Mouse (Mus musculus) monocyte, adult 5-6 weeks (primary cell): ENCODE data around the gene Sash3. TPM values are rescaled to one million over a fixed set of nuclear protein-coding genes. Genes with fewer than 3 reads are reported as not detected.

Experiments used
- ATAC-seq: fragments of 153-309, 156-312 bp; replicated peaks from 2 replicates; pipeline ENCODE4 v1.8.0; 2017; ENCODE audit warnings: mild to moderate bottlenecking; ENCODE audit not compliant: low TSS enrichment, insufficient number of reproducible peaks, severe bottlenecking, poor library complexity, low FRiP score
- total RNA-seq: library from RNA; stranded (forward); fragments of 200-1000, 200-491, 200-594 nt; gene quantifications from 3 replicates; pipeline ENCODE4 v1.2.3, GENCODE M21; 2017

The Sash3 gene
- total RNA-seq, result 193 to 270 TPM (median 209 TPM) in 3 replicates

GRCm38 (mm10) chrX:48146262-48146661, at the start of gene Sash3:
TSS of gene Sash3 (plus strand) at chrX:48146436.
- ATAC-seq, result peak; percentile 82

DNA sequence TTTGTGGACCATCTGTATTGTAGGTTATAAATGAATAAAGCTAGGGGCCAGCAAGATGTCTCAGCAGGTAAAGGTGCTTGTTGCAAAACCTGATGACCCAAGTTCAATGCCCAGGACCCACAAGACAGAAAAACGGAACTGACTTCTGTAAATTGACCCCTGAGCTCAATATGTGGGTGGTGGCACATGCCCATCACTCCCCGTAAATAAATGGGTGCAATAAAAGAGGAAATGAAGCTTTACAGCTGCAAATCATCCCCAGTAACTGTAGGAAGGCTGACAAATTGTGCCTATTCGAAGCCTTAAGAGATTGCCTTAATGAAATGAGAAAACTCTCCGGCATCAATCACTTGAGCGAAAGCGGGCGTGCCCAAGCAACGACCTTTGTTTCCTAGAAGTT, 49.7 kb upstream of the Sash3 start:
- no peak for ATAC-seq

DNA sequence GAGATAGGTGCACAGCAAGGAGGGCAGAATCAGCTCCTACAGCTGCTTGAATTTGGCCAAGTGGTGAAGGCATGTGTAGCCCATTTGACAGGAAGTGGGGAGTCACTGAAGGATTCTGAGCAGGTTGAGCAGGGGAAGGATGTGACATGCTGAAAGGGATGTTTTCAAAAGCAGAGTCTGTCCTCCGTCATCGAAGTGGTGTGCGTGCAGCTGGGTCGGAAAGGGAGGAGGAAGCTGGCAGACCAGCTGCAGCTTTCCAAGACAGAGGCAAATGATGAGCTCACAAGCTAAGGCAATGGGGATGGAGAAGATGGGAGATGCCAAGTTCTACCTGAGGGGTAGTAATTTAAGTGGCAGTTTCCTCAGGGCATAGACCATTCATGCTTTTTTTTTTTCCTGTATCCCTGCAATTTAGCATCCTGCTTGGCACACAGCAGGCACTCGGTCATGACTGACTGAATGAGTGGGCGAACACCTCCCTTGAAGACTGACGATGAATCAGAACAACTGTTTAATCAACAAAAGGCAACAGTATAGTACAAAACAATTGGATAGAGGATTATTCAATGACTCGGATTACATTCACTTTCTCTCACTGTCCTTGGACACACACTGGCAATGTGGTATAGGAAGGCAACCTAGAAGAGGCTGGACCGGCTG, 47.6 kb upstream of the Sash3 start:
- ATAC-seq, result no peak

DNA sequence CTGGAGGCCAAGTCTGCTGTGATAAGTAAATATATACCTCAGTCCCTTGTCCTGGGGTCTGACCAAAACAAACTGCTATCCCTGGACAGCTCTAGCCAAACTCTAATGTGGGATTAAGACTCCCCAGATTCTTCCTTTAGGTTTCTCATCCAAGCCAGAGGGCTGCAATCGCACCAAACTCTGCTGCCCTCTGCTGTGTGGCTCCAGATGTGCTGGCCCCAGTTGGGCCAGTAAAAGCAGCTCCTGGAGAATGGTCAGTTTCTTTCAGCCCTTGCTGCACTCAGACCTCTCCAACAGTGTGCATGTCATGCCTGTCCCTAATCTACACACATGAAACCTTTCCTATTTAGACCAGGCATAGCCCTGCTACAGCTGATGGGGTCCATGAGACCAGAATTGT, 46.4 kb upstream of the Sash3 start:
- ATAC-seq, result no peak

- no peak for ATAC-seq
These were observed 43.0 kb upstream of the Sash3 start for GRCm38 (mm10) chrX:48103256-48103655.

DNA sequence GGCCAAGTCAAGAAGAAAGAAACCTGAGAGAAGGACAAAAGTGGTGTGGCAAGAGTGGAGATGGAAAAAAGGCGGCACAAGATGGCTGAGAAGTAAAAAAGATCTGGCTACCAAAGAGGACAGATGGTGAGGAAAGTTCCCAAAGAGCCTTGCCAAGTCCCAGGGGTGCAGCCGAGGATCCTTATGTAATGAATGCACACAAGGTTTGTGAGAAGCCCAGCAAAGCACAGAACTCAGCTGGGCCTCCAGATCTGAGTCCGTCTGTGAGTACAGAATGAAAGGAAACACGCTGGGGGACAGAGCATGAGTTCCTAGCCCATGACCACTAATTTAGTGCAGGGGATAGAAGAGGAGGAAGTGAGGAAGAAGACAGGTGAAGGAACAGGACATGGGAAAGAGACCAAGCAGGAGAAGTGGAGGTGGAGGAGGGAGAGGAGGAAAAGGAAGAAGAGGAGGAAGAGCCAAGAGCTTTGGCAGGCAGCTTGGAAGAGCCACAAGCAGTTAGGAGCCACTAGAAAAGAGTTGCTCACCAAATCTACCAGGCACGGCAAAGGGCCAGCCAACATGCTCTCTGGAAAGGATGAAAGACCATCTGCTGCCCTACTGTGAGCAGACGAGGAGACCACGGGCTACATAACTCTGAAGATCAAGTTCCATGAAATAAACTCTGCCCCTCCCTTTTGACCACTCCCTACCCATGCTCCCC, 41.3 kb upstream of the Sash3 start:
- no peak for ATAC-seq

DNA sequence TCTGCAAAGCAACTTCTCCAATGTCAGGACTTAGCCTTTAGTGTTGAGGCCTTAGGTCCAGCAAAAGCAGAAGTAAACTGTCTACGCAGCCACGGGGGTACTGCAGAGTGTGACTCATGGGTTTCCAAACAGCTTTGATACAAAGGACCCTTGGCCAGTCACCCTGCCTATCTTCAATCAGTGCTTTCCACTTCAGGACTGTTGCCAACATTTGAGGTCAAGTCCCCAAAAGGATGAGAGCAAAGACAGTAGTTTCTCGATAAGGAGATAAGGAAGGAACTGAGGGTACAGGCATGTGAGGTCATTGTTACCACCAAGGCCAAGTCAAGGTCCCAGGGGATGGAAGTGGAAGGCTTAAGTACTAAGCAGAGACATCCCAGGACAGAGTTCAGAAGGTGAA, 40.0 kb upstream of the Sash3 start:
- peak; percentile 61; the same call in 1 of the 2 replicates for ATAC-seq

- ATAC-seq, result no peak
These were observed 37.6 kb upstream of the Sash3 start, which contains the start of gene Xpnpep2 for GRCm38 (mm10) chrX:48108394-48109315. TSS of gene Xpnpep2 (plus strand) at chrX:48108725.

DNA sequence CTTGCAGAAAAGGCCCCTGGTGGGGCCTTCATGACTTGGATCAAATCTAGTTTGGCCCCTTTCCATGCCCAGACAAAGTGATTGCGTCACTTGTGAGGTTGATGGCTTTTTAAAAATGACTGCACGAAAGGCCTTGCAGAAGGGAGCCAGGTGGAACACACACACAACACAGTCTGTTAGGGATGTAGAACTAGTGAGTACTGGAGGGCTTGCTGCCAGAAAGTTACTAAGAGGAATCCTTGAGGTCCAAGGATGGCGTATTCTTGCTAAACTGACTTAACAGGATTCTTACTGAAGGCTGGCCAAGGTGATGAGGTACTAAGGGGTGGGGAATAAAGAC, 37.0 kb upstream of the Sash3 start:
- no peak for ATAC-seq

- no peak for ATAC-seq
These were observed 26.9 kb upstream of the Sash3 start for GRCm38 (mm10) chrX:48119294-48119693.

- no peak for ATAC-seq
These were observed 21.8 kb upstream of the Sash3 start for GRCm38 (mm10) chrX:48124132-48125071.

- no peak for ATAC-seq
These were observed 19.2 kb upstream of the Sash3 start for GRCm38 (mm10) chrX:48126903-48127476.

DNA sequence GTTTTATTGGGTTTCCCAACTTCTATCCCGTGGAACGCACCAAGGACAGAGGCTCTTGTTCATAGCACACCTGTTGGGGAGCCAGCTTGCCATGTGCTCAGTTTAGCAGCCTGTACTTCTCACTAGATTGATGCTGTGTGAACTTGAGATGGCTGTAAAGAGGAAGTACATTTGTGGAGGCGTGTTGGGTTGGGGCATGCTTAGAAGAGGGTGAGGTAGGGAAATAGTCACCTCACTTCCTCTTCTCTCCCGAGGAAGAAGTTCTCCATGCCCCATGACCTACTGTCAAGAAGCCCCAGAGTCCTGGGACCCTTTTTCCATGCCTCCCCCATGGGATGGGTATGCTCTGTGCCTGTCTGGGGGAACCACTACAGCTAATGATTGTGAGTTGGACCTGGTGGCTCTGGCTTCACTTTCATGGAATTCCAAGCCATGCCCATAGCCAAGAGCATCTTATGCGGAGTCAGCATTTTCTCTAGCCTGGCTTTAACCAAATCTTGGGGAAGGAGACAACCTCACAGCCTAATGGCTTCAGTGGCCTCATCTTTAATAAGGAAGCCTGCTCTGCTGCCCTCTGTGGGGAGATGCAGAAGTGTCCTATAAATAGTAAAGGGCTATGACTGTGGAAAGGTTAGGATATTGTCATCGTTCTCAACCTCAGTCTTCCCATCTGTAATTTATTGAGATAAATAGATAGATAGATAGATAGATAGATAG, 18.6 kb upstream of the Sash3 start:
- ATAC-seq, result peak; percentile 89

- 0 out of 2 replicates have a peak, but pooled peaks have one; percentile 57 for ATAC-seq
These were observed 17.1 kb upstream of the Sash3 start for GRCm38 (mm10) chrX:48129167-48129566.

DNA sequence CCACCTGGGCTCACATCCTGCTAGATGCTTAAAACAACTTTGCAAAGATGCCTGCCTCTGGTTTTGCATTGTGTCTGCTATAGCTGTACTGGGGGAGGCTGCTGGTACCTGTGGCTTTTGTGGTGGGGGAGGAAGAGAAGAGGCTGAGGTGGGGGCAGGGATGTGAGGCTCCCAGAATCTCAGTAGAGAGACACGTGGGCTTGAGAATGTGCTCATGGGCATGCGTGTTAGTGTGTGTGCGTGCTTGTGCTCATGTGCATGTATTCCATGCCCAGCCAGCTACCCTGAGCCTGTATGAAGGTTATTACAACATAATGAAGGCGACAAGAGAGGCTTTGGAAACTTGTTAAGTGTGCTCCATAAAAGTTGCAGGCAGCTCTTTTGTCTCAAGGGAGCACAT, 9.3 kb upstream of the Sash3 start:
- ATAC-seq, result no peak

DNA sequence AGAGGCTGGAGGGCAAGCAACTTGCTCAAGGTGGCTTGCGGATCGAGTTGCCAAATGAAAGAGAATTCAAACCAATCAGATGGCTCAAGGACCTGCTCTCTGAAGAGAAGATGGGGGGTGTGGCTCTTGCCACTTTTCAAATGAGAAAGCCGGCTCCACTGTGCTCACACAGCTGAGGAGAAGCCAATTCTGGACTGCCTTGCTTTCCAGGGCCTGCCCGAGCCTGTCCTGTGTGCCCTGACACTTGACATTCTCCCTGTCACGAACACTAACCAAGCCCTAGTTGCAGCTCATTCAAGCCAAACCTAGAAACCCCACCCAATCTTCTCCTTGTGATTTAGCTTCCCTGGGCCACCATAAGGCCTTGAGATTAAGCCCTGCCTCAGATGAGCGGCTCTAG, 8.2 kb upstream of the Sash3 start:
- no peak for ATAC-seq

DNA sequence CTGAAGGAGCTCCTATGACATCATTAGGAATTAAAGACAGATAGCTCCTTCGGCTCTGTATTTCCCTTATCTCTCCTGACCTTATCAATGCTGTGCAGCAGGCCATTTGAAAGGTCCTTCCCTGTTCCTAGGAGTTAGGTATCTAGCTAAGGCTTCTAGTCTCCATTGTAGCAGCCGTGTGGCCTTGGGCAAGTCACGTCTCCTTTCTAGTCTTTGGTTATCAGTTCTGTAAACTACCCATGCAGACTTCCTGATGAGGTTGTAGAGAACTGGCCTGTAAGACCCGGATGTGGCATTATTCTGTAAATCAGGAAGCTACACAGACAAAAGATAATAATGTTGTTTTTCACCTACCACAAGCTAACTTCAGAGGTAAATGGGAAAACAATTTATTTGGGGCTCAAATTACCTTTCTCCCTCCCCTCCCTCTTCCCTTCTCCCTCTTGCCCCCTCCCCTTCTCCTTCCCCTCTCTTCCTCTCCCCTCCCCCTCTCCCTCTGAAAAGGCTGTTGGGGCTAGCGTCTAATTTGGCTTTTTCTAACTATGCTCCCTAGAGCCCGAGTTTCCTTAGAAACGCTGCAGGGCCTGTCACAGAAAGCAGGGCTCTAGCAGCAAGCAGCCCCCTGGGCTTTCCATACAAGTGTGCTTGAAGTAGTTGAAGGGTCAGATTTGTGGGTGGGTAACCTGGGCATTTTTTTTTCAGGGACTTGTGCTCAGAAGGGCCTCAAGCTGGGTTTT, 7.5 kb upstream of the Sash3 start:
- ATAC-seq, result peak; percentile 49; the same call in 1 of the 2 replicates
